Mouse (Mus musculus): ENCODE measurements around the gene Msh3. TPM values are rescaled to one million over a fixed set of nuclear protein-coding genes. Genes with fewer than 3 reads are reported as not detected.

Gene Msh3
- polyA plus RNA-seq, 1 experiment from 2014 or later = 38.8 TPM

DNA sequence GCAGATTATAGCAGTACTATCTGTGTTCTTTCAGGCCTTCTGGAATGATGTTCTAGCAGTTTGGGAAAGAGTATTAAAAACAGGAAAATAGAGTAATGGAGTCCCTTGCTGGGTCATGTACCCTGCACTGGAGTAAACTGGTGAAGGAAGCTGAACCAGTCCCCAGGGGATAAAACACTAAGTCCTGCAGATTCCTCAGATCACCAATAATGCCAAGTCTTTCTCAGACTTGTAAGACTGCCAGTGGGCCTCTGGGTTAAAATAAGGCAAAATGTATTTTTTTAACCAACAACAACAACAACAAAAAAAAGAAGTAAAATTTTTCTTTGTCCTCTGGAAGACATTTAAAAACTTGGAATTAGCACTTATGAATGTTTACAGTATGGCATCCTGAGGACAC, 102.5 kb downstream of the Msh3 start:
- Histone ChIP-seq H3K27me3 (ENCODE audit: control insufficient read depth, insufficient read depth, low read length) (no peaks in the 10 kb centered on the region), H3K4me3 (ENCODE audit: low read depth, low read length) (no peak overlapping the region), H3K36me3 (ENCODE audit: control insufficient read depth, insufficient read depth, low read length) (no peaks in the 10 kb centered on the region), H3K4me2 (ENCODE audit: low read depth) (no peak overlapping the region), H3K4me1 (ENCODE audit: control insufficient read depth, insufficient read depth, low read length) (no peaks in the 10 kb centered on the region), H3K27ac (ENCODE audit: low read depth, low read length) (no peak overlapping the region), H3K9ac (ENCODE audit: low read length) (no peak overlapping the region), H3K9me3 (ENCODE audit: control insufficient read depth, low read length) (no peaks in the 10 kb centered on the region)
- ATAC-seq (ENCODE audit: insufficient read depth, low FRiP score, low TSS enrichment) (no peak), DNase-seq (ENCODE audit: low spot score) (no peak)

DNA sequence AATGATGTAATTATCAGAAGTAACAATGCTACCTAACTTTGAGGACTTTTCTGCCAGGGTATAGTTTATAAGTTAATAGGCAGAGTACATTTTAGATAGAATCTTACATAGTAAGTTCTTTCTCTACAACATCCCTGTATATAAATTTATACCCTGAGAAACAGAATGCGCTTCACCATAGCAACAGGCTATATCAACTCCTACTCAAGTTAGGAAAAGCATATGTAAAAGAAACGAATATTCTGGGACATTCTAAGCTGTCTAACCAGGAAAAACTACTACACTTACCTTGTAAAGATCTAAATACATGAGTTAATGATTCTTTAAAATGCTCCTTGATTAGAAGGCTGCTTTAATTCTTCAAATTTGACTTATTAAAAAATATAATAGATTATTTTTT, 107.2 kb downstream of the Msh3 start:
- Histone ChIP-seq H3K9me3 (ENCODE audit: control insufficient read depth, low read length) (no peaks in the 10 kb centered on the region), H3K27me3 (ENCODE audit: control insufficient read depth, insufficient read depth, low read length) (no peaks in the 10 kb centered on the region), H3K36me3 (ENCODE audit: control insufficient read depth, insufficient read depth, low read length) (no peaks in the 10 kb centered on the region), H3K9ac (ENCODE audit: low read length) (no peak overlapping the region), H3K4me3 (ENCODE audit: low read depth, low read length) (no peak overlapping the region), H3K4me1 (ENCODE audit: control insufficient read depth, insufficient read depth, low read length) (no peaks in the 10 kb centered on the region), H3K4me2 (ENCODE audit: low read depth) (no peak overlapping the region), H3K27ac (ENCODE audit: low read depth, low read length) (no peak overlapping the region)
- WGBS = 93% methylated on average over 2 of the region's 2 CpGs
- DNase-seq (ENCODE audit: low spot score) (no peak), ATAC-seq (ENCODE audit: insufficient read depth, low FRiP score, low TSS enrichment) (no peak)

DNA sequence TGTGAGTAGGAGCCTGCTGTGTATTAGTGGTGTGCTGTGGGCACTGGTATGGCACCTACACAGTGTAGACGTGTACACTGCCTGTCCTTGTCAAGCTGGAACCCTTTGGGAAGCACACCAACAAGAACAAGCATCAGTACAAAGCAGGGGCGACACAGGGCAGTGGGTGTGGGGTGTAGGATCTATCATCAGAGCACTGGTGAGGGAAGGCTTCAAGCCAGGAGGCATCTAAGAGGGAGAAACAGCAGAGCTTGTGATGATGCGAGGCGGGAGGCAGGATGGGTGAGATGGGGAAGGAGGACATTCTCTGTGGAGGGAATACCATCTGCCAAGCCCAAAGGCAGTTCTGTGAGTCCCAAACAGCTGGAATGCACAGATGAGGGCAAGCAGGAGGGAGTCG, 107.8 kb downstream of the Msh3 start:
- Histone ChIP-seq H3K9ac (ENCODE audit: low read length) (no peak overlapping the region), H3K27ac (ENCODE audit: low read depth, low read length) (no peak overlapping the region), H3K4me3 (ENCODE audit: low read depth, low read length) (no peak overlapping the region), H3K27me3 (ENCODE audit: control insufficient read depth, insufficient read depth, low read length) (no peaks in the 10 kb centered on the region), H3K4me1 (ENCODE audit: control insufficient read depth, insufficient read depth, low read length) (no peaks in the 10 kb centered on the region), H3K36me3 (ENCODE audit: control insufficient read depth, insufficient read depth, low read length) (no peaks in the 10 kb centered on the region), H3K9me3 (ENCODE audit: control insufficient read depth, low read length) (no peaks in the 10 kb centered on the region), H3K4me2 (ENCODE audit: low read depth) (no peak overlapping the region)
- DNase-seq (ENCODE audit: low spot score) = no peak
- no peak for ATAC-seq (ENCODE audit: insufficient read depth, low FRiP score, low TSS enrichment)
- 89% methylated on average over 5 of the region's 5 CpGs for WGBS

DNA sequence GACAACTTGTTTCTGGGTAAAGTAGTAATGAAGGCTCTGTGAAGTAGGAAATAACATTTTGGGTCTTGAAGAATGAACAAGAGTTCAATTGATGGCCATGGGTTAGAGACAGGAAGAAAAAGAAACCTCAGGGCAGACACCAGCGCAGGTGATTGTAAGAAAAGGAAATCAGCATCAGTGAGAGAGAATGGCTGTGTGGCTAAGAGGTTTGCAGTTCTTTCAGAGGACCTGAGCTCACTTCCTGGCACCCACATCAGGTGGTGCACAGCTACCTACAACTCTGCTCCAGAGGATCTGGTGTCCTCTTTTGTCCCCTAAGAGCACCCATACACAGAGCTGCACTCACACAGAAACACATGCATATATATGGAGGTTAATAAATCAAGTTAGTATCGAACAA, 110.1 kb downstream of the Msh3 start:
- no peak for DNase-seq (ENCODE audit: low spot score)
- Histone ChIP-seq H3K9ac (ENCODE audit: low read length) (no peak overlapping the region), H3K9me3 (ENCODE audit: control insufficient read depth, low read length) (no peaks in the 10 kb centered on the region), H3K4me2 (ENCODE audit: low read depth) (no peak overlapping the region), H3K27me3 (ENCODE audit: control insufficient read depth, insufficient read depth, low read length) (no peaks in the 10 kb centered on the region), H3K27ac (ENCODE audit: low read depth, low read length) (no peak overlapping the region), H3K4me1 (ENCODE audit: control insufficient read depth, insufficient read depth, low read length) (no peaks in the 10 kb centered on the region), H3K36me3 (ENCODE audit: control insufficient read depth, insufficient read depth, low read length) (no peaks in the 10 kb centered on the region), H3K4me3 (ENCODE audit: low read depth, low read length) (no peak overlapping the region)
- 93% methylated on average over 2 of the region's 2 CpGs for WGBS
- ATAC-seq (ENCODE audit: insufficient read depth, low FRiP score, low TSS enrichment) = no peak

DNA sequence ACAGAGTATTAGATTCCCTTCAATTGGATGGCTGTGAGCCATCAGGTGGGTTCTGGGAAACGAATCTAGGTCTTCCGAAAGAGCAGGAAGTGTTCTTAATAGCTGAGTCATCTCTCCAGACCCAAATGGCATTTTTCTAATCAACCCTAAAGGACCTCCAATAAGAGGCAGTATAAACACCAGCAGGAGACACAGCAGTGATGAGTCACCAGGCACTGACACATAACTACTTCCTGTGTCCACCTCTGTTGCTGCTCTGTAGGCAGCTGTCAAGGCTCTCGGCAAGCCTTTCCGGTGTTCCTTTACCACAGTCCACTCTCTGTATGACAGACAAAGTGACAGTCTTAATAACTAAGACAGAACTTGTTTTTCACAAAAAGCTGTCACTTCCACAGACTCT, 113.4 kb downstream of the Msh3 start:
- Histone ChIP-seq H3K27ac (ENCODE audit: low read depth, low read length) (no peak overlapping the region), H3K9me3 (ENCODE audit: control insufficient read depth, low read length) (no peaks in the 10 kb centered on the region), H3K9ac (ENCODE audit: low read length) (no peak overlapping the region), H3K4me3 (ENCODE audit: low read depth, low read length) (no peak overlapping the region), H3K36me3 (ENCODE audit: control insufficient read depth, insufficient read depth, low read length) (no peaks in the 10 kb centered on the region), H3K4me2 (ENCODE audit: low read depth) (no peak overlapping the region), H3K4me1 (ENCODE audit: control insufficient read depth, insufficient read depth, low read length) (no peaks in the 10 kb centered on the region), H3K27me3 (ENCODE audit: control insufficient read depth, insufficient read depth, low read length) (no peaks in the 10 kb centered on the region)
- WGBS = 98% methylated on average over 4 of the region's 4 CpGs
- DNase-seq (ENCODE audit: low spot score) = no peak
- no peak for ATAC-seq (ENCODE audit: insufficient read depth, low FRiP score, low TSS enrichment)

DNA sequence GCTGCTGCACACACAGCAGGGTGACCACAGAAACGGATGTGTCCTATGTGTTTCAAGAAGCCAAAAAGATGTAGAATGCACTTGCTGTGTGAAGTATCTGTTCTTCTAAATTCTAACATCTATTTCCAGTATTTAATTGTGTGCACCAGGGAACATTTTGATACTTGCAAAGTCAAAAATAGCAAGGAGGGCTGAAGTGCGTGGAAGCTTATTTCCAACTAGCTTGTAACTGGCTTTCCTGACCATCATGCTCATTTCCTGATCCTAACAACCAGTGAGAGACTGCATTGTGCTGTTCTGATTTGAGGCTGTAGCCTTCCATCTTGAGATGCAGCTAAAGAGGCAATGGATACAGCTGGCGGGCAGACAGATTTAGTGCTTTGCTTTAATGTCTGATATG, 116.9 kb downstream of the Msh3 start:
- H3K4me2 ChIP-seq (ENCODE audit: low read depth) = no peak overlapping the region
- WGBS = 90% methylated on average over 3 of the region's 3 CpGs
- H3K4me3 ChIP-seq (ENCODE audit: low read depth, low read length) = no peak overlapping the region
- H3K4me1 ChIP-seq (ENCODE audit: control insufficient read depth, insufficient read depth, low read length) = no peaks in the 10 kb centered on the region
- H3K9me3 ChIP-seq (ENCODE audit: control insufficient read depth, low read length) = no peaks in the 10 kb centered on the region
- no peak overlapping the region for H3K27ac ChIP-seq (ENCODE audit: low read depth, low read length)
- ATAC-seq (ENCODE audit: insufficient read depth, low FRiP score, low TSS enrichment) (no peak), DNase-seq (ENCODE audit: low spot score) (no peak)
- H3K27me3 ChIP-seq (ENCODE audit: control insufficient read depth, insufficient read depth, low read length) = no peaks in the 10 kb centered on the region
- no peak overlapping the region for H3K9ac ChIP-seq (ENCODE audit: low read length)
- no peaks in the 10 kb centered on the region for H3K36me3 ChIP-seq (ENCODE audit: control insufficient read depth, insufficient read depth, low read length)

DNA sequence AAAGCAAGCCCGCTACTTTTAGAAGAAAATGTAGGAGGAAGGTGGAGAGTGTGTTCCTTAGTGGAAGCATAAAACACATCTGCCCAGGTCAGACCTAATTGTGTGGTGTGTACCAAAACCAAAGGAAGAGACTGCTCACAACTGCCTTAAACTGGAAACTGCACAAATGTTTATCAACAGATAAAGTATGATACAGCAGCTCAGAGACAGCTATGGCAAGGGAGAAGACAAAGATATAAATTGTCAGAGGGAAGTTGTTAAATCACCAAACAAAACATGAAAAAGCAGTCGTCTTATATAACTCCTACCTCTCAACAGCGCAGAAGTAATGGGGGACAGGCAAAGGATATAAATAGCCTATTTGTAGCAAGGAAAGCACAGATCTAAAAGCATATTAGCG, 117.8 kb downstream of the Msh3 start:
- Histone ChIP-seq H3K4me1 (ENCODE audit: control insufficient read depth, insufficient read depth, low read length) (no peaks in the 10 kb centered on the region), H3K27ac (ENCODE audit: low read depth, low read length) (no peak overlapping the region), H3K4me3 (ENCODE audit: low read depth, low read length) (no peak overlapping the region), H3K9ac (ENCODE audit: low read length) (no peak overlapping the region), H3K36me3 (ENCODE audit: control insufficient read depth, insufficient read depth, low read length) (no peaks in the 10 kb centered on the region), H3K27me3 (ENCODE audit: control insufficient read depth, insufficient read depth, low read length) (no peaks in the 10 kb centered on the region), H3K4me2 (ENCODE audit: low read depth) (no peak overlapping the region), H3K9me3 (ENCODE audit: control insufficient read depth, low read length) (no peaks in the 10 kb centered on the region)
- WGBS = 89% methylated on average over 4 of the region's 4 CpGs
- no peak for ATAC-seq (ENCODE audit: insufficient read depth, low FRiP score, low TSS enrichment)
- no peak for DNase-seq (ENCODE audit: low spot score)

DNA sequence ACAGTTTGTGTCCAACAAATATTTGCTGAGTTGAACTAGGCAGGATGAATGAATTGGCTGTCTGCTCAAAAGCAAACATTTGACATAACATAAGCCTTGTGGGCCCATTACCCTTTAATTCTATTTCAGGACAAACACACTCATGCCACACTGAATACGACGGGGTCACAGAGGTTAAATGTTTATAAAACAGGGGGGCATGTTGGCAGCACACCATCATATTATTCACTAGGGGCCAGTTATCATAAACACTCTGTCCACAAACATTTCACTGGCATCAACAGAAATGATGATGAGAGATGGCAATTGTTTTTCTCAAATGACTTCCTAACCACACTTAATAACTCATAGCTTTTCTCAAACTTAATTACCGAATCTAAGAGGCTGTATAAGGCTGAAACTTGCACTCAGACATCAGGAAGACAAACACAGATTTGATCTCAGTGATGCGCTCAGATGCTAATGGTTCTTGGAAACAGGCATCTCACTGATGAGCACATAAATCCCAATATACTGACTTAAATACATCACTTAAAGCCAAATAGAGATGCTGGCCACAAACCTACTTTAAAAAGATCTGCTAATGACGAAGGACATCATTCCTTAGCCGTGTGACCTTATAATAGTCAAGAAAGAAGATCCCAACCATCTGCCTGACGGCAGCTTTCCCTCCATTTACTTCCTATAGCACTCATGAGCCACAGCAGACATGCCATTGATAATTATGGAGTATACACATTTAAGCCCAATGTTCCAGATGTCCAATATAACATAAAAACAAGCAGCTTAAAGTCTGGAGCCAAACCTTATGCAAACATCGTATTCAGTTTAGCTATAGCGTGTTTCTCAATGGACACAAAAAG, 122.5 kb downstream of the Msh3 start:
- H3K27ac ChIP-seq (ENCODE audit: low read depth, low read length) = no peak overlapping the region
- no peak for ATAC-seq (ENCODE audit: insufficient read depth, low FRiP score, low TSS enrichment)
- H3K9me3 ChIP-seq (ENCODE audit: control insufficient read depth, low read length) = no peaks in the 10 kb centered on the region
- no peaks in the 10 kb centered on the region for H3K36me3 ChIP-seq (ENCODE audit: control insufficient read depth, insufficient read depth, low read length)
- no peak for DNase-seq (ENCODE audit: low spot score)
- H3K4me2 ChIP-seq (ENCODE audit: low read depth) = no peak overlapping the region
- H3K9ac ChIP-seq (ENCODE audit: low read length) = no peak overlapping the region
- H3K4me3 ChIP-seq (ENCODE audit: low read depth, low read length) = no peak overlapping the region
- H3K27me3 ChIP-seq (ENCODE audit: control insufficient read depth, insufficient read depth, low read length) = no peaks in the 10 kb centered on the region
- 87% methylated on average over 9 of the region's 9 CpGs for WGBS
- no peaks in the 10 kb centered on the region for H3K4me1 ChIP-seq (ENCODE audit: control insufficient read depth, insufficient read depth, low read length)

DNA sequence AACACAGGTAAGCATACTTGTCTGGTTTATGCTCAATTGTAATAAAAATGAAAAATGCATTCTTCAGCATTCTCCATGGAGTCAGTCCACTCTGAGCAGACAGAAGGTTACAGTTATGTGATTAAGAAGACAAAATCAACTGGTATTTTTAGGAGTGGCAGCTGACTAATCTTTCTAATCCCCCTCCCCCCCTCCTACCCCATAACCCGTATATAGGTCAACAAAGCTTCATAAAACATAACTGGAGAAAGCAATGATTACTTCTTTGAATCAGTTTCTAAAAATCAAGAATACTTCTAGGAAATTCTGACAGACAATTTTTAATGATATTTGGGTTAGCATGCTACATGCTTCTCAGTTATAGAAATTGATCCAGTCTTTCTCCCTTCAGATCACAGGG, 126.8 kb downstream of the Msh3 start:
- ATAC-seq (ENCODE audit: insufficient read depth, low FRiP score, low TSS enrichment) = no peak

More for the DNA sequence above, 126.8 kb downstream of the Msh3 start:
- Histone ChIP-seq H3K9me3 (ENCODE audit: control insufficient read depth, low read length) (no peaks in the 10 kb centered on the region), H3K27me3 (ENCODE audit: control insufficient read depth, insufficient read depth, low read length) (no peaks in the 10 kb centered on the region), H3K4me3 (ENCODE audit: low read depth, low read length) (no peak overlapping the region), H3K27ac (ENCODE audit: low read depth, low read length) (no peak overlapping the region), H3K4me1 (ENCODE audit: control insufficient read depth, insufficient read depth, low read length) (no peaks in the 10 kb centered on the region), H3K36me3 (ENCODE audit: control insufficient read depth, insufficient read depth, low read length) (no peaks in the 10 kb centered on the region), H3K9ac (ENCODE audit: low read length) (no peak overlapping the region), H3K4me2 (ENCODE audit: low read depth) (no peak overlapping the region)
- DNase-seq (ENCODE audit: low spot score) = no peak
- WGBS = 84% methylated on average over 1 of the region's 1 CpGs

Measured in neural tube, embryonic 11.5 days (tissue).